Mouse (Mus musculus): Measurements from ENCODE around the gene Antxr1.
A peak's percentile ranks its signal among the peaks of the same experiment; 100 is the strongest.

Gene Antxr1

GRCm38 (mm10) chr6:87287251-87287650 lies 48.4 kb downstream of the Antxr1 start:
- no peak for DNase-seq

GRCm38 (mm10) chr6:87285365-87285749 lies 50.3 kb downstream of the Antxr1 start:
- DNase-seq = no peak

- no peak for DNase-seq
Measured at GRCm38 (mm10) chr6:87284716-87285364, 50.8 kb downstream of the Antxr1 start.

GRCm38 (mm10) chr6:87282346-87282781 lies 53.3 kb downstream of the Antxr1 start:
- DNase-seq = peak; percentile 88 to 94

GRCm38 (mm10) chr6:87281771-87282170 lies 53.9 kb downstream of the Antxr1 start:
- DNase-seq = no peak

GRCm38 (mm10) chr6:87278151-87278550 lies 57.5 kb downstream of the Antxr1 start:
- peak in 1 of 2 experiments; percentile 35 for DNase-seq

- DNase-seq = peak; percentile 27 to 43
Measured at GRCm38 (mm10) chr6:87277527-87277926, 58.1 kb downstream of the Antxr1 start.

GRCm38 (mm10) chr6:87276941-87277340 lies 58.7 kb downstream of the Antxr1 start:
- no peak for DNase-seq

- peak in 1 of 2 experiments; percentile 18 for DNase-seq
Measured at GRCm38 (mm10) chr6:87274779-87275178, 60.8 kb downstream of the Antxr1 start.

GRCm38 (mm10) chr6:87273791-87274190 lies 61.8 kb downstream of the Antxr1 start:
- DNase-seq = no peak

GRCm38 (mm10) chr6:87273141-87273540 lies 62.5 kb downstream of the Antxr1 start:
- DNase-seq = no peak

GRCm38 (mm10) chr6:87272202-87272601 lies 63.4 kb downstream of the Antxr1 start:
- DNase-seq = no peak

GRCm38 (mm10) chr6:87270452-87270851 lies 65.2 kb downstream of the Antxr1 start:
- peak in 1 of 2 experiments; percentile 7 for DNase-seq

- DNase-seq = no peak
Measured at GRCm38 (mm10) chr6:87269950-87270349, 65.7 kb downstream of the Antxr1 start.

- DNase-seq = no peak
Measured at GRCm38 (mm10) chr6:87262666-87263065, 73.0 kb downstream of the Antxr1 start.

GRCm38 (mm10) chr6:87258976-87259375 lies 76.6 kb downstream of the Antxr1 start:
- DNase-seq = peak; percentile 3 to 21

GRCm38 (mm10) chr6:87257981-87258775 lies 77.4 kb downstream of the Antxr1 start:
- no peak for DNase-seq

- no peak for DNase-seq
Measured at GRCm38 (mm10) chr6:87257471-87257870, 78.2 kb downstream of the Antxr1 start.

GRCm38 (mm10) chr6:87255668-87256067 lies 80.0 kb downstream of the Antxr1 start:
- DNase-seq = no peak

GRCm38 (mm10) chr6:87254756-87255155 lies 80.9 kb downstream of the Antxr1 start:
- DNase-seq = no peak

- no peak for DNase-seq
Measured at GRCm38 (mm10) chr6:87251716-87252115, 83.9 kb downstream of the Antxr1 start.

- no peak for DNase-seq
Measured at GRCm38 (mm10) chr6:87250701-87251100, 84.9 kb downstream of the Antxr1 start.

GRCm38 (mm10) chr6:87248226-87248834 lies 87.3 kb downstream of the Antxr1 start:
- DNase-seq = no peak
